Mouse (Mus musculus) MN1 (cell line): ENCODE data around the gene Ap2b1.
"Not testable (repeated sequence)": the region's sequence is repeated elsewhere in the genome, so short reads cannot be mapped to it uniquely, and the experiment has no call there.

Source experiments
- DNase-seq: peaks from one replicate; pipeline ENCODE4 v3.0.0-alpha.2; 2016; ENCODE audit warnings: low spot score

Gene Ap2b1

DNA sequence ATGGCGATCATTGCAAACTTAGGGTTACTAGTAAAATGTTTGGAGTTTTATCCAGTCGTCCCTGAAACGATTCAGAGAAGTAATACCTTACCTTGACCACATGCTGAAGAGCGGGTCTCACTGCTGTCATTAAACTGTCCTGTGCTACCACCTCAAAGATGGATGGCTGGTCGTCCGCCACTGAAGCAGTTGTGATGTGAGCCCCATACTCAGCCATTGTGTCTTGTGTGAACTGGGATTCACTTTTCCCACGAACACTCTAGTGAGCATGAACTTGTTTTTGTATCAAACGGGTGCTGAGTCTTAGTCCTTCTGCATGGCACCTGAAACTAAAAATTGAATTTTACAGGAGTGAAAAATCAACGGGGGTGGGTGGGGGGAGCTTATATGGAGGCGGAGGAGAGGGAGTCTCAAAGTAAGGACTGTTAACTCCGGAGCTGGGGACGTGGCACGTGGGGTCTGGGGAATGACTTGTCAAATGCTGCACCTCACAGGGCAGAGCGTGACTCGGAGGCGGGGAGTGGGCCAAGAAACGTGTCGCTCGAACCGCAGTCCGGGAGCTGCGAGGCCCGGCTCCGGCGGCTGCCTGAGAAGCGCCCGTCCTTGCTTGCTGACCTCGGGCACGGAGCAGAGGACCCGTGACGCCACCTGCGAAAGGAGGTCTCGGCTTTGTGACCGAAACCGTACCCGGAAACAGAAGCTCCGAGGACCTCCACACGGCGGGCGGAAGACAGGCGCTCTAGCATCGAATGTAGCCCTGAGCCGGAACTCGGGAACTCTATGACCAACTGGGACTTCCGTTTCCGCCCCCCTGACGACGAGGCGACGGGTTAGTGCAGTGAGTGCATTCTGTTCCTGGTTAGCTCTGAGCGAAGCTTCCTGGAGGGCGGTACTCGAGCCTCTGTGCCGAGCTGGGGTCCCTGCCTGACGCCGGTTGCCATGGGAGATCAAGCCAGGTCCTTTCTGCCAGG lies at the start of gene Ap2b1:
Gene Ap2b1 (plus strand): TSS at position 800 of the 971 bp plus-strand sequence.
- DNase-seq = peak; percentile 91

DNA sequence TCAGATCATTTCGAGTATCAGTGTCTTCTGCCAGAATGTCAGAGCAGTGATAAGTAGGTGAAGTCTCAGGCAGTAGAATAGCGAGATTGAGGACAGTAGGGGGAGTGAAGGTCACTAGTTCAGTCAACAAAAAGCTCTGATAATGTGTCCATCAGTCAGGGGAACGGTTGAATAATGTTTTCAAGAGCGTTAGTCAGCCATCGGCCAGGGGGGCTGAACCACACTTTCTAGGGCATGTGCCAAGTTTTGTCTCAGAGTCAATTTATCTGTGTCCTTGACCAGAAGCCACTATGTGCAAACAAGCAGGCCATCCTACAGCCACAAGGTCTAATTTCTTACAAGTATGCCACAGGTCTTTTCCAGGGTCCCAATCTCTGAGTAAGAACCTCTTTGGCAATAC lies 41.6 kb upstream of the Ap2b1 start:
- not testable (repeated sequence) for DNase-seq

DNA sequence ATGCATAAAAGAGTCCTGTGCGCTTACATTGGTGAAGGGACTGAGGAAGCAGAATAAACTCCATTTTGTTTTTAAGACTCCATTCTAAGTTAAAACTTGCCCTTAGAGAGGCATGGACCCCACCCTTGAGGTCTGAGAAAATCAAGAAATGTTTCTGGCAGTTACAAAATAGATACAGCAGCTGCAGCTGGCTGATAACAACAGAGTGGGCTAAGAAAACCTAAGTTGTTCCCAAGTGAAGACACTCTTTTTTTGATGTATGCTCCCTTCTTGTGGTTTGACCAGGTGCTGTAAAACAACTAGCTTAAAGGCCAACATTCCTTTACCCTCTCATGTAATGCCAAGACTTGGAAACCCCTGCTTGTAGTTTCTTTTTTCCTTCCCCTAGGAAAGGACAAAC lies 36.2 kb upstream of the Ap2b1 start:
- no peak for DNase-seq

DNA sequence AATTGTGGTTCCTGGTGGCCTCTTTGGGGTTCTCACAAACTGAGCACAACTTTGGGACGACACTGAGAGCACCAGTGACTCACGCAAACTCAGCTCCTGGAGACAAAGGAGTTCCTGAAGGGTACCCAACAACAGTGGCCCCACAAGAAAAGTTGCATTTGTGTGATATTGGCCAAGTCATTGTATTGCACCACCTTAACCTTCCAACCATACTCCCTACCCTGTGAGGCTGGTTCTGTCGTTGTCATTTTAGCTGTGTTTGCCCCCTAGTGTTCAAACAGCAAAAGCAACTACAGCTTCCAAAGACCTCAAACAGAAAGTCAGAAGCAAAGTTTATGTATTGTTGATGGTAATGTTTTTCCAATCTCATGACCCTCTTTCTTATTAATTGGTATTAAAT lies 35.7 kb upstream of the Ap2b1 start:
- no peak for DNase-seq

DNA sequence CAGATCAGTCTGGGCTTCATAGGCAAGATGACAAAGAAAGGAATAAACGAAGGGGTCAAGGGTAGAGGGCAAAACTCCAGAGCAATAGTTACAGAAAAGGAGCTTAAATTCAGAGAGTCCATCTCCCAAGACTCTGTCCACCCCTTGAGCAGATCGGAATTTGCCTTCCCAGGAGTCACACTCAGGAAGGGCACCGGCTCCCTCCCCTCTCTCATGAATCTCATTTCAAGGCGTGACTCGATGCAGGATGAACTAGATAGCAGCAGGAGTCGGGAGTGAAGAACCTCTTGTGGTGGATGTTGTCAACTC lies 28.0 kb upstream of the Ap2b1 start:
- no peak for DNase-seq

DNA sequence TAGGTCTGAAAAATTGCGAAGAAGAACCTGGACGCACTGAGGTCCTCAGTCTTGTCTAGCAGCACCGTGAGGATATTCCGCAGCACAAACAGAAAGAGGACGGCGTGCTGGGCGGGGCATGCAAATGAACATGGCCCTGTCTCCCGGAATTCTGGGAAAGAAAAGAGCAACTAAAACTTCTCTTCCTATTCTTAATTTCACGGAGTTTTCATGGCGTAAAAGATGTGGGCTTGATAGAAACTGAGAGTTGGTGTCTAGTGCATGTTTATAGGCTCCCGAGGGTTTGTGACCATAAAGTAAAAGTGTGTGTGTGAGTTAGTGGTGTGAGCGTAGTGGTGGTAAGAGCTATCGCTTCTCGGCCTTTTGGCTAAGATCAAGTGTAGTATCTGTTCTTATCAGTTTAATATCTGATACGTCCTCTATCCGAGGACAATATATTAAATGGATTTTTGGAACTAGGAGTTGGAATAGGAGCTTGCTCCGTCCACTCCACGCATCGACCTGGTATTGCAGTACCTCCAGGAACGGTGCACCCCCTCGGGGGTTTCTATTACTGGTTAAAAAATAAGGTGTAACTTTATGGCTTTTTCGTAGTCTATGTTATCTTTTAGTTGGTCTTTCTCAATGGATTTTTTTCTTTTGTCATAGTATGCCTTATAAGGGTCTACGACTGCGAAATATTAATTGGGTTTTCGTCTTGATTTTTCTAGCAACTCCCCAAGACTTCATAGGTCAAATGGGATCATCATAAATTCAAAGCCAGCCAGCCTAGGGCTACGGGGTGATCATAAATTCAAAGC lies 27.5 kb upstream of the Ap2b1 start:
- peak; percentile 91 for DNase-seq

DNA sequence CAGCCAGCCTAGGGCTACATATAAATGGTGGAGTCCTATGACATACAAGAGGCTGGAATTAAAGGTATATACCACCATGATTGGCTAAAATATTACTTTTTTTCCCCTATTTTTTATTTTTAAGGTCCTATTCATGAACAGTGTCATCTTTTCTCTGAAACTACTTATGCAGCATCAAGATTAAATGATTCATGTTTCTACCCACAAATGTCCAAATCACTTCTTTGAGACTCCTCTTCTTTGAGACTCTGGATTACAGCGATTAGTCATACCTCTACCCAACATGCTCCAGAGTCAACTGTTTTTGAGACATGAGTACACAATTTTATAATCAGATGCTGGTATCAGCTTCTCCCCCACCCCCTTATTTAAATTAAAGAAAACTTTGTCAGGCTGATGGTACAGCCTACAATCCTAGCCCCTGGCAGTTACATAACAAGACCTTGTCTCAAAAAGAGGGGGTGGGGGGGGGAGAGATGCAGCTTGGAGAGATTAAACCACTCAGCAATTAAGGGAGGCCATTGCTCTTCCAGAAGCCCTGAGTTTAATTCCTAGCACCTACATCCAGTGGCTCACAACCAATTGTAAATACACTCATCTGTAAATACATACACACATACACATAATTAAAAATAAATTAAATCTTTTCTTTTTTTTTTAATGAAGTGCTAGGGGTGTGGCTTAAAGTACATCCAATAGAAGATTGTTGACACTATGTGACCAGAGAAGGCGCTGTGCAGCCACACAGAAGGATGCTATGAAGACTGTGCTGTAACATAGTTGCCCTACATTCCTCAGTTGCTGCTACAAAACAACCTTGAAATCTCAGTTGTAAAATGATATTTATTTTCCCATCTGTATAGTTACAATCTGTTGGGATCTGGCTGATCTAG lies 26.6 kb upstream of the Ap2b1 start:
- DNase-seq = peak; percentile 52

DNA sequence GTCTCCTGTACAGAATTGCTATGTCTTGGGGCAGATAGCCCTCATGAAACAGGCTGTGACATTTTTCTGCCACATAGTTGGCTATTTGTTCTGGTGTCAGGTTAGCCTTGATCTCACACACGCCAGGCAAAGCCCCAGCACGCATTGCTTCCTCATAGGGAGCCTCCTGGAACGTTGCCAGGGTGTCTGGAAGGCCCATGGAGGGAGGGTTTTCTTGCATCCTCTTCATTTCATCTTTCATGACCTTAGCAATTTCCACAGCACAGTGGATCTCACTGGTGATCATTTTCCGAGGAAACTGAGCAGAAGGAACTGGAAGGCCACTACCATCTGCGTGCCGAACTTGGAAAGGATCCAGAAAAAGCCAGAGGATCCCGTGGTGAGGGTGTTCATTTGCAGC lies 22.6 kb upstream of the Ap2b1 start:
- DNase-seq = no peak

DNA sequence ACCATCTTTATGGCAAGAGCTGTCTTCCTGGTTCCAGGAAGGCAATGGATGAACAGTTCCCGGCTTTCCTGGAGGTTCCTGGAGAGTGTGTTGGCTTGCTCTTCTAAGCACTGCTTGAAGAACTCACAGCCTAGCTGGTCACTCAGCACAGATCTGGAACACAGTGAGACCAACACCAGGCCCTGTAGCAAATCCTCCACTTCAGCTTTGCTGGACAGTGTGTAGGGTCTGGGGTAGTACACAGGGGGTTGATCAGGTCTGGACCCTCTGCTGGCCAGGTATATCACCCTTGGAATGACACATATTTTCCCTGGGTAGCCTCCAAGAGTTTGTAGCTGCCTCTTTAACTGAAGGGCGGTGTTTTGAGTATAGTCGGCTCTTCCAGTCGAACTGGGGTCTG lies 19.8 kb upstream of the Ap2b1 start:
- DNase-seq = no peak

DNA sequence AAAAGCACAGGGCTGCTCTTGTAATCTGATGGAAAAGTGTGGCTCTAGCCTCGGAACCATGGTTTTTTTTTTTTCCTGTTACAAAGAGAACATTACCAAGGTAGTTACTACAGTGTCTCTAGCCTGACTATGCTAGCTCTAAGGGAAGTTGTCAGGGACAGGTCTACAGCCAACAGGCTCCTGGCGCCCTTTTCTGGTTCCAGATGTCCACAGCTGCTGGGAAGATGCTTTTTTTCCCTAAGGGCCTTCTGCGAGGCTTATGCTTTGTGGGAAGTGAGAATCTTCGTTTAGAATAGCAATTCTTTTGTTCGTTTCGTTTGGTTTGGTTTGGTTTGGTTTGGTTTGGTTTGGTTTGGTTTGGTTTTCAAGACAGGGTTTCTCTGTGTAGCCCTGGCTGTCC lies 19.1 kb upstream of the Ap2b1 start:
- no peak for DNase-seq

DNA sequence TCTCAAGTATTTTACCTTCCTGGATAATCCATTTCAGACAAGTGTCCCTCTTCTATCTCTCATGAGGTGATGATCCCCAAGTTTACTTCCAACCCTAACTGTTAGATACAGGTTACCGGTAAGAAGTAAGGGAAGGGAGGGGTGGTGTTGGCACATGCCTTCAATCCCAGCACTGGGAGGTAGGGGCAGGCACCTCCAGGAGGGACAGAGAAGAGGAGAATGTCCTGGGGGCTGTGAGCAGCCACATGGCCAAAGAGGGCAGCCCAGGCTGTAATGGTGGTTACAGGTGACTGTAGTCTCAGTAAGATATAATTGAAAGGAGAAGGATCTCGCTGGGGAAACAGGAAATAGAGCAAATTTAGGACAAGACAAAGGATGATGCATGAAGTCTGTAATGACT lies 16.7 kb upstream of the Ap2b1 start:
- no peak for DNase-seq

DNA sequence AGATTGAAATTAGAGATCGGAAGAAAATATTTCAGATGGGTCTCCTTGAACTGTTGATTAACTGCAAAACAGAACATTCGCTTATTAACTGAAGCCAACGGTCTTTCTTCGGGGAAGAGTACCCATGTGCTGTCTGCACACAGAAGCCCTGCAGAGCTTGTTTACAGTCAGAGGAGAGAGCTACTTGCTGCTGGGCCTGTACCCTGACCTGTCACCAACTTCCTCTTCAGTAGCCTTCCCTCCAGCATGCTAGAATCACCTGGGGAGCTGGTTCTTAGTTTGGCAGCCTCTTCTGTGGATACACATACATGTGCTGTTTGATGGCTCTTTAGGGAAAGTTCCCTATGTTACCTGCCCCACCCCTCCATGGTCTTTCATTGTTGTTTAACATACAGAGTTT lies 13.2 kb upstream of the Ap2b1 start:
- no peak for DNase-seq

DNA sequence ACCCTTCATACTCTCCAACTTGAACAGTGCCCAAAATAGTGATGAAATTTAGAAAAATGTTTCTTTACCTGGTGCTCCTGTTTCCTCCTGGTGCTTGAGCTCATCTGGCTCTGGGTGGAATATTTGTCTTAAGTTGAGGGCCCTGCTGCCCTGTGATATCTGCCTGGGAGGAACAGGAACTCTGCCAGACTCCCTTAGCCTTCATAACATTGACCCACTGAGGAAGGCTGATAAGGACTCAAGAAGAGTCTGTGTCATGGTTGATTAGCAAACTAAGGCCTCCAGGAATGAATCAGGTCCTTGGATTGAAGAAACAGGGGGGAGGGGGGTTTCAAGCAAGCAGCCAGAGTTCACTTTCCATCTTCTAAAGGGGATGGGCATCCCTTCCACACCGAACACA lies 12.3 kb upstream of the Ap2b1 start, which contains the start of gene Slfn14:
Gene Slfn14 (minus strand): TSS at position 161 of the 400 bp plus-strand sequence.
- DNase-seq = no peak

DNA sequence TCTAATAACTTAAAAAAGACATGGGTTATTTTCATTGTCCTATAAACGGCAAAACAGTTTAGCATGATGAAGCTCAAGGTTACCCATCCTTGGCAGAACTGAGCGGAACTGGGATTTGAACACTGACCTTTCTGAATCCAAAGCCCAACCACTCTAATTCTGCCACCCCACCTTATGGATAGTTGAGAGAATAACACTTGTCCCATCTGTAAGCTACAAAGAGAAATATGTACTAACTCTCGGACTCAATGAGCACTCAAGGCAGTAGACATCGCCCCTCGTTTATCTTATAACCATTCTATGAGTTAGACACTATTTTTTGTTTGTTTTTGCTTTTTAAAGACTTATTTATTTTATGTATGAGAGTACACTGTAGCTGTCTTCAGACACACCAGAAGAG lies 9.8 kb upstream of the Ap2b1 start:
- no peak for DNase-seq

DNA sequence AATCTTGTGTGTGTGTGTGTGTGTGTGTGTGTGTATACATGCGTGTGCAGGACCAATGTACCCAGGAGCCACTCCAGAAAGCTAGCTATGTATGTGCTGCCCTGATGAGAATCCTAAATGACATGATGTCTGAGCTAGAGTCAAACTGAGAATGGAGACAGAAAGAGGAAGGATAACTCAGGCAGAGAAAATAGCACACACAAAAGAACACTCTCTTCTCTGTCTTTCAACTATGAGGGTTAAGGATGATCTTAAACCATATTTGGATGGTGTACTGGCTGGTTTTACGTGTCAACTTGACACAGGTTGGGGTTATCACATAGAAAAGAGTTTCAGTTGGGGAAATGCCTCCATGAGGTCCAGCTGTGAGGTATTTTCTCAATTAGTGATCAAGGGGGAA lies 9.2 kb upstream of the Ap2b1 start:
- DNase-seq = no peak

DNA sequence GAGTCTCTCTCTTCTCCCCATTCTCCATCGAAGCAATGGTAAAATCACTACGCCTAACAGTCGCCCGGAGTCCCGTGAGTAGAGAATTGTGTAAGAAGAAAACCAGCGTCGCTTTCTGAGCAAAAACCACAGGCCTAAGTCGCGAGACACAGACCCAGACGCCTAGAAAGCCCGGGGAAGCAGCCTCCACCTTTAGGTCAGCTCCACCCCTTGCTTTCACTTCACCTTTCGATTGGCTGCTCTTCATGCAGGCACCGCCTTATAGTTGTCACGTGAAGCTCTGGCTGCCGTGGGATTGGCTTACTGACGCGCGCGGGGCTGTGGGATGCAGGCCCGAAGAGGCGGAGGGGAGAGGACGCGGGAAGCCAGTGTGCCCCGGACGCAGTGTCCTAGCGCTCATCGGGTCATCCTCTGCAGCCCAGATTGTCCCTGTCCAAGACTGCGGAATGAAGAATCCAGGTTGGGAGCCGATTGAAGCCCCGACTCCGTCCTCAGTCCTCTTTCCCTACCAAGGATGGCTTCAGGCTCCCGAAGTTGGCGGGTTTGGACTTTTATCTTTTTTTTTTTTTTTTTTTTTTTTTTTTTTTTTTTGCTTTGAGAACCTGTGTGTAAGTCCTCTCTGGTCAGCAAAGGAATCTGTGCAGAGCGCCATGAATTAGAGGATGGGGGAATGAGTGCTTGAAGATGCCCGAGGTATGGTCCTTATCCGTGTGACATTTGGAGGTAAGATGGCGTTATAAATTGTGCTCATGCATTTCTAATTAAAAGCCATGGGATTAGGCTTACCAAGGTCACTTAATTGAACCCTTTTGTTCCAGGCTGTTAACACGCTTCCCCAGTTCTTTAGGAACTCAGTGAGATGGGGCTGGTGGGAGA lies 7.2 kb upstream of the Ap2b1 start:
- DNase-seq = peak; percentile 94

DNA sequence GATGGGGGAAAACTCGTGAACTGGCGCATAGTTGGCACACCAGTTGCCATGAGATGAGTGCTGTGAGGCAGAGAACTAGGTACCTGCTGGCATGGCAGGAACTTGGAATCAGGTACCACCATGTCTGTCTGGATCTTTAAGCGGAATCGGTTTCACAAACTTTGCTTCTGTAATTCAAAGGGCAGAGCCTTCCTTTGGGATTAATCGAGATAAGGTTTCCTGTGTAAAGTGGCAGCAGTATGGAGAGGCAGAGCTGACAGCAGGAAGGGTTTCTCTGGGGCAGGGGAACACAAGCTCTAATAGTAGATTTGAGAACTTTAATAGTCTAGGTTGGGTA lies 6.6 kb upstream of the Ap2b1 start:
- no peak for DNase-seq

DNA sequence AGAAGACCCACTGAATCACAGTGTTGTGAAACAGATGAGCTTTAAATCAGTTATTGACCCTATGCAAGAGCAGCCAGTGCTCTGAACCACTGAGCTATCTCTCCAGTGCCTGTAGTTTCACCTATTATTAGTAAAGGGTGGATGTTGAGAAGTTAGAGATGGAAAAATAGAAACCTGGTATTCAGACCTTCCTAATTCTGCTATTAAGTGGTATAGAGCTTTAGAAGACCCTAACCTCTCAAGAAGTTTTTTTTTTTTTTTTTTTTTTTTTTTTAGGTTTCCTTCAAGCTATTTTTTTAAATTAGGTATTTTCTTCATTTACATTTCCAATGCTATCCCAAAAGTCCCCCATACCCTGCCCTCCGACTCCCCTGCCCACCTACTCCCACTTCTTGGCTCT lies 5.6 kb upstream of the Ap2b1 start:
- no peak for DNase-seq

DNA sequence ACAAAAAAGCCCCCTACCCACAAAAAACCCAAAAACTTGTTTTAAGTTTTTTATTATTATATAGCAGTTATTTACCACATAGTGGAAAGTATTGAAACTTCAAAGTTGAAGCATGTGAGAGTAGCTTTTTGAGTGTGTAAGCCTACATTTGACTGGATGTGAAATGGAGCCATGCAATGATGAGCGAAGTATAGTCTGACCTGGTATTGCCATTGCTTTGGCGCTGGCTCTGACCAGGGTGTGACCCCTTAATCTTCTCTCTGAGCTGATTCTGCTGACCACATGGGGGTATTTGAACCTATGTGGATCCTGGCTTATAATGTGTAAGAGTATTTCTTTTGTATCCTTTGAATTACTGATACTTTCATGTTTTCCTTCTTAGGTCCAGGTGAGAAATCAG lies 4.7 kb upstream of the Ap2b1 start:
- no peak for DNase-seq

DNA sequence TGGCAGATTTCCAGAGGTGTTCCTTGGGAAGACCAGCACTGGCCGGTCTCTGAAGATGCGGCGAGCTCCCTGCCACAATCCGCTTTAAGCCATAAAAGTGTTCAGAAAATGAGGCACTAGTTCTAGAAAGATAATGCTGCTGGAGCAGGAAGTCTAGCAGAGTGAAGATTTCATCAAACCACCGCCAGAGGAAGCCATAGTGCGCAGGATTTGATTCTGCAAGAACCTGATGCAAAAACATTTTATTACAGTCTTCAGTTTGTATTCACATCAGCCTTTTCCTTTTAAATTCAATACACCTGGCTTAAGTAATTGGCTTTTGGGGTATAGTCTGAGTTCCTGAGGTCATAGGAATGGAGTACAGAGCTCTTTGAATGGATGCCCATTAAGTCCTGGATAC lies 1.0 kb upstream of the Ap2b1 start:
- DNase-seq = no peak

DNA sequence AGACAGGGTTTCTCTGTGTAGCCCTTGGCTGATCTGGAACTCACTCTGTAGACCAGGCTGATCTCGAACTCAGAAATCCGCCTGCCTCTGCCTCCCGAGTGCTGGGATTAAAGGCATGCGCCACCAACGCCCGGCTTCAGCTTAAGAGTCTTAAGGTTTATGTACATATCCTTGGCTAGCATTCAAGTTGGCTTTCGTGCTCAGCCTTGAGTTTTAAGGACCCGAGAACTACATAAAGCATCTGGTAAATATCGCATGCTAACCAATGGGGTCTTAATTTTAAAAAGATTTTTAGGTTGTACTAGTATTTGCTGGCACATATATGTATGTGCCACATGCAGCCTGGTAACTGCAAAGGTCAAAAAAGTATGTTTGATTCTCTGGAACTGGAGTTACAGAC lies 900 bp downstream of the Ap2b1 start:
- DNase-seq = no peak
